Mouse (Mus musculus): ENCODE measurements around the gene Fut2.
A peak's percentile ranks its signal among the peaks of the same experiment; 100 is the strongest.

Gene Fut2

GRCm38 (mm10) chr7:45702316-45702715 lies 36.1 kb upstream of the Fut2 start:
- no peak for DNase-seq

- no peak for DNase-seq
Observed at GRCm38 (mm10) chr7:45701607-45702006, 35.4 kb upstream of the Fut2 start.

- no peak for DNase-seq
Observed at GRCm38 (mm10) chr7:45701072-45701471, 34.9 kb upstream of the Fut2 start.

- DNase-seq: peak; percentile 53 to 73
Observed at GRCm38 (mm10) chr7:45700301-45701015, 34.3 kb upstream of the Fut2 start.

GRCm38 (mm10) chr7:45699523-45700141 lies 33.4 kb upstream of the Fut2 start, which contains the start of gene Car11:
Gene Car11 (plus strand): TSS chr7:45699843.
- DNase-seq: no peak

GRCm38 (mm10) chr7:45697894-45698293 lies 31.7 kb upstream of the Fut2 start:
- DNase-seq: no peak

GRCm38 (mm10) chr7:45695098-45695497 lies 28.9 kb upstream of the Fut2 start:
- DNase-seq: no peak

GRCm38 (mm10) chr7:45693921-45694591 lies 27.9 kb upstream of the Fut2 start, which contains the start of gene Sec1:
Gene Sec1 (minus strand): TSS chr7:45694402.
- no peak for DNase-seq

- DNase-seq: no peak
Observed at GRCm38 (mm10) chr7:45692364-45692763, 26.2 kb upstream of the Fut2 start.

GRCm38 (mm10) chr7:45689800-45690199 lies 23.6 kb upstream of the Fut2 start:
- no peak for DNase-seq

- DNase-seq: no peak
Observed at GRCm38 (mm10) chr7:45689099-45689498, 22.9 kb upstream of the Fut2 start.

GRCm38 (mm10) chr7:45686841-45687240 lies 20.6 kb upstream of the Fut2 start:
- DNase-seq: no peak

- DNase-seq: no peak
Observed at GRCm38 (mm10) chr7:45685811-45686210, 19.6 kb upstream of the Fut2 start.

GRCm38 (mm10) chr7:45683396-45684050 lies 17.3 kb upstream of the Fut2 start, which contains the start of gene Ntn5:
Gene Ntn5 (plus strand): TSS chr7:45684022.
- no peak for DNase-seq

GRCm38 (mm10) chr7:45682144-45683126 lies 16.2 kb upstream of the Fut2 start:
- peak; percentile 64 to 85 for DNase-seq

GRCm38 (mm10) chr7:45681046-45681736 lies 15.0 kb upstream of the Fut2 start:
- peak; percentile 47 to 50 for DNase-seq

GRCm38 (mm10) chr7:45679966-45680621 lies 13.9 kb upstream of the Fut2 start:
- no peak for DNase-seq

GRCm38 (mm10) chr7:45678513-45678912 lies 12.3 kb upstream of the Fut2 start:
- DNase-seq: no peak

- no peak for DNase-seq
Observed at GRCm38 (mm10) chr7:45677627-45678295, 11.6 kb upstream of the Fut2 start.

- no peak for DNase-seq
Observed at GRCm38 (mm10) chr7:45668921-45669320, 2.7 kb upstream of the Fut2 start.

All from spleen, adult 18-20 months (tissue).